Mouse (Mus musculus) ovary, postnatal 14 days (tissue): Measurements from ENCODE around the gene Mcrip2.

Experiments used
- DNase-seq: peaks from one replicate; pipeline ENCODE4 v3.0.0; 2022; ENCODE audit warnings: low spot score

The Mcrip2 gene

DNA sequence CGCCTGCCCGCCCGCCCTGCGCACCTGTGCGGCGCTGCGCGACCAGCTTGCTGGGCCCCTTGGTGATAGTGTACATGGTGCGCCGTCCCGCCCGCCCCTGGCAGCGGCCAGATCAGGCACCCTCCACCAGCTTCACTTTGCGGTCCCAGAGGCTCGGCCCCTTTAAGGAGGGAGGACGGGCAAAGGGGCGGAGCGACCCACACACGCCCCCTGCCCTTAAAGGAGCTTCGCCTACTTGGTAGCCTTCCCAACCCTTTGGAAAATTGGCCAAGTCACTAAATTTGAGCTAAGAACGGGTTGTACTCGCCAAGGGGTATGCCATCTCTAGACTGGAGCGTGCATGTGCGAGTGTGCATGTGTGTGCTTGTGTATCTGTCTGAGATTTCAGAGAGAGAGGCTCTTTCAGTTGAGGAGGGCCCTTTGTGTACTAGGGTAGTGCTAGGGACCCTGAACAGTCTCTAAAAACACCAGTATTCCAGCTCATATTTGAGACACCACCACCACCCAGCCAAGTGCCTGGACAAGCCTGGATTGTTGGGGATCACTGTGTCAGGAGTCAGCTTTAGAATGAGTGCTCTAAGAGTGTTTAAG lies at the start of gene Mcrip2:
Gene Mcrip2, minus strand, starts transcription at position 164 of the 591 bp plus-strand sequence.
- peak; percentile 70 for DNase-seq

DNA sequence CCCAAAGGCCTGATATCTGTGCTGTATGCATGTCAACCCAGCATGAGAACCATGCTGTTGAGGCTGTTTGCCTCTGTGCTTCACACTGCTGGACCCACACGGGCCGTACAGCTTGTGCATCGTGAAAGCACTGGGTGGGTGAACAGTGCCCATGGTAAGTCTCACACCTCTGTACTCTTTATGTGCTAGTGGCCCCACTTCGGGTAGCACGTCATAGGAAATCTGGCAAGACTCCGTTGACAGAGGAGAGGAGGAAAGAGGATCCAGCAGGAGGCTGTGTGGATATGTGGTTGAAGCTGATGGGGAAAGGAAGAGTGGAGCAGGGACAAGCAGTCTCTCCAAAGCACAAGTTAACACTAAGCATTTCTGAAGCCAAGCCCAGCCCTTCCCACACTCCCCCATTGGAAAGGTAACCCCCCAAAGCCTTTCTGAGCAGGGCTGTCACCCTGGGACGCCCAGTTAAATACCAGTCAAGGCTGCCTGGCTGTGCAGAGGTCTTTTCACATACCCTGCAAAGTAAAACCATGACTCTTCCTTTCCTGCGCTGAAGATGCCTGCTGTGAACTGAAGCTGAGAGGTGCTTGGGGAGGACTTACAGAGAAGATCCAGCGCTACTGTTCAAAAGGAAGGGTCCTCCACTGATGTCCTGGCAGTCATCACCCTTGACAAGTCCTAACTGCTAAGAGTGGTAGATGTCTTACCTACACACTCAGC lies 49.6 kb upstream of the Mcrip2 start:
- DNase-seq: no peak

DNA sequence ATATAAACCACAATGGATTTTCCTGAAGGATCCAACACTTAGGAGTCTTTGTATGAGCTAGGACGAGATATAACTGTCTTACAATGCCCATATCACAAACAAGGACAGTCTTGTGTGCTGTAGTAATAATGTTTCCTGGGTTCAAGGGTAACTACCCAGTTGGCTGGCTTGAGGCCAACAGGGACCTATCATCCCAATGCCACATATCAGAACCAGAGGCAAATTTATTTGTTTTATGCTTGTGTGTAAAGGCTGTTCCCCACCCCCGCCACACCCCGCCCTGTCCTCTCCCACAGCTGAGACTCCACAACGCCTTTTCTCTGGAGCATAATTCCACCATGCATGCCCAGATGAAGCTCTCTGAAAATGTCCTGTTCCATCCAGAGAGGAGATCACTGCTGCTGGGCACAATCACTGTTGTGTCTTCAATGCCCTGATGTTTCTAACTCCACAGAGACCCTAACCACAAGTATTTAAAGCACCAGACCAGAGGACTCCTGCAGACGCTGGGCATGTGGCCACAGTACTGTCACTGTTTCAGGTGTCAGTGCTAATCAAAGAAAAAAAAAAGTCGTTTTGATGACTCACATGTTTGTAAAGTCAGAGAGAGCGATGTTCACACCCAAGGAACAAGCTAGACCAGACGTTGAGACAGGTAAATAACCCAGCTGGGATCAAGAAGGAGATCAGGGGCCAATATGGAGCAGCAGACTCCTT lies 48.5 kb upstream of the Mcrip2 start:
- no peak for DNase-seq

DNA sequence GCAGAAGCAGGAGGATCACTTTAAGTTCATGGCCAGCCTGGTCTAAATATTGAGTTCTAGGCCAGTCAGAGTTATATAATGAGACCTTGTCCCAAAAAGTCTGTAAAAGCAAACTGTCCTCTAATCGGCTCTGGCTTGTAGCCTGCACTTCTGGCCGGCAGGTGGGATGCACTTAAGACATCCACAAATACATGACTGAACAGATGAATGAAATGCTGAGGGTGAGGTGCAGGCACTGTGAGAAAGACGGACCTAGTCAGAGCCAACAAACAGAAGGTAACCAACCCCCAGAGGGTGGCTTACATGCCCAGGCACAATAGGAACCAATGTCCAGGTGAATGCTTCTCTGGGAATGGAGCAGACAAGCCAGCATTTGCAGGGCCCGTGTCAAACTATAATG lies 45.7 kb upstream of the Mcrip2 start:
- no peak for DNase-seq

DNA sequence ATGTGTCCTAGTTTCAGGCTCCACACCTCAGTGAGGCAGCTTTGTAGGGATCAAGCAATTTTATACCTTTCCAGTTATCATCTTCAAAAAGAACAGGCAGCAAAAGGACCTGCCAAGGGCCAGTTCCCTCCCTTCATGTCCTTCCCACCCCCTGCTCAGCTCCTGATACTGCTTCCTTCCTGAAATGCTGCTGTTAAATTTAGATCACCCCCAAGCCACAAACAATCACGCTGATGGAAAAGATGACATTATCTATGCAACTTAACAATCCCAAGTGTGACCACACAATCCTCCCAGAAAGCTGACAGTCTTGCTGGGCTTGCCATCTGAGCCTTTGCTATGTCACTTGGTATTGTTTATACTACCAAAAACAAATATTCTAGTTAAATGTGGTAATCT lies 45.3 kb upstream of the Mcrip2 start:
- DNase-seq: no peak

DNA sequence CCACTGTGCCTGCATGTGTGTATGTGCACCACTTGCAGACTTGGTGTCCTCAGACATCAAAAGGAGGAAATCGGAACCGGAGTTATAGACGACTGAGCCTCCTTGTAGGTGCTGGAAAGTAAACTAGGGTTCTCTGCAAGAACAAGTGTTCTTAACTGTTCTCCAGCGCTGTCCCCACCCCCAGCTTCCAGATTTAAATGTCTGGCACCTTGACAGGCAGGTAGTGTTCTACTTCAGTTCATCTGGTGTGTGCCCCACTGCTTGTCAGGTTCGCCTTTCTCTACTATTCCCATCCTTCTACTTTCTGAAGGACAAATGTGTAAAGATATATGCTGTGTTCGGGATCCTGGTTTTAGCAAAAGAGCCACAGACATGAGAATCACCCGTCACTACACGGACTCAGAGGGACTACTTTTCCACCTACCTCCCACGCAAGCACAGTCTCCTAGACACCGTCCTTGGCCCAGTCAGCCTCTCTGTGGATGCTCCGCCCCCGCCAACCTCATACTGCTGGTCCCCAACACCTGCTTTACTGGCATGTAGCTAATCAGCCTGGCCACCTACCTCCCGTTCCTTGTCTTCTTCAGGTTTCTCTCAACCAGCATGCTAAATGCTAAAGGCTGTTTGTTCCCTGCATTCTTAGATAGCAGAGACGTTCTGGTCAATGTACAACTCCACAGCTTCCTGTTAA lies 44.8 kb upstream of the Mcrip2 start:
- DNase-seq: no peak

DNA sequence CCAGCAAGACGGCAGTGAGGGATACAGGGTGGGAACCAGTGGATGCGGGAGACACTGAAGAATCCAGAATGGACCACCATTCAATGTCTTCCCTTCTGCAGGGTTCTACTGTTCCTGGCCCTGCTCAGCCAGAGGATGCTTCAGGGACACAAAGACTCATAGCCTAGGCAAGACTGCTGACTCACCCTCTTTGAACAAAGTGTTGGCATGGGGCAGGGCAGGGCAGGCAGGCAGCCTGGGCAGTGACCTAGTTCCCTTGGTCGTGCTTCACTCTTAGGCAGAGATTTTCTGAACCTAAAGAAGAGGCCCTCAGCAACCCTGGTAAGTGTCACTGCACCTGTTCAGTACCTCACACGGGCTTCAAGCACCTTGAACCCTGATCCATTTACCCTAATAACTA lies 43.3 kb upstream of the Mcrip2 start:
- DNase-seq: no peak

DNA sequence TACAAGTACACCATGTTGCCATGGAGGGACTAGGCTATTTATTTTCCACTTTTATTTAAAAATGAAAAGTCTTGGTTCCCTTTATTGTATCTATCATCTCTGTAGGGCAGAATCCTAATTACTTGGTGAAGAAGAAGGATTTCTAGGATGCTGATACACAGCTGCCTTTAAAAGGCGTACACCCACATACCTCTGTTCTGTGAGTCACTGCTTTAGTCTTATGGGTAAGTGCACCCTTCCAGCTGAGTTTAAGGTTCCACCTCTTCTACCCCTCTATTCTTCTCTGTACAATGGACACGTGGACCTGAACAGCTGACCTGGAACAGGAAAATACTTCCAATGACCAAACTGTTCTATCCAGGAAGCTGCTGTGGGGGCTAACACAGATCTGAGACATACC lies 39.1 kb upstream of the Mcrip2 start:
- no peak for DNase-seq

DNA sequence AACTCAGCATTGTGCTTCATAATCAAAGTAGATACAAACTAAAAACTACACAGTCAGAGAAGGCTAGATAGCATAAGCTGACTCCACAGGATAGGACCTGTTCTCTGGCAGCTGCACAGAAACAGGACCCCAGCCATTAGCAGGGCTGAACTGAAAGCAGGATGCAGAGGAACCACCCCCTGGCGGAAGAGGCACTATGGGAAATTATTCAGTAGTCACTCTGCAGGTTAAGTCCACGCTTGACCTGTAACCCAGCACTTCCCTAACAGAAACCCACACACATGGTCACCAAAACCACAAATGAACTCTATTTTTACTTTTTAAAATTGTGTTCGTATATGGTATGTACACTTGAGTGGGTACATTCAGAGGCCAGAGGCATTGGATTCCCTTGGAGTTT lies 34.5 kb upstream of the Mcrip2 start:
- DNase-seq: no peak

DNA sequence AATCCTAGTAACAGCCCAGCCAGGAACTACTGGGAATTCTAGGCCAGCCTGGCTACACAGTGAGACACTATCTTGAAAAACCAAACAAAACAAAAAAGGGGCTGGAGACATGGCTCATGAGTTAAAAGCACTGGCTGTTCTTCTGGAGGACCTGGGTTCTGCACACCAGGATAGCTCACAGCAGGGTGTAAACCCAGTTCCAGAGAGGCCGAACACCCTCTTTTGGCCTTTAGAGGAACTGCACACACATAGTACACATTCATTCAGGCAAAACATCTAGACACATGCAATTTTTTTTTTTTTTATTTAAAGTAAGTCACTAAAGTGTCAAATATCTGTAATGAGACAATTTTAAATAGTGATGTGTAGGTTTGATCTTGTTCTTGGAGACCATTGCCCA lies 31.6 kb upstream of the Mcrip2 start:
- DNase-seq: no peak

DNA sequence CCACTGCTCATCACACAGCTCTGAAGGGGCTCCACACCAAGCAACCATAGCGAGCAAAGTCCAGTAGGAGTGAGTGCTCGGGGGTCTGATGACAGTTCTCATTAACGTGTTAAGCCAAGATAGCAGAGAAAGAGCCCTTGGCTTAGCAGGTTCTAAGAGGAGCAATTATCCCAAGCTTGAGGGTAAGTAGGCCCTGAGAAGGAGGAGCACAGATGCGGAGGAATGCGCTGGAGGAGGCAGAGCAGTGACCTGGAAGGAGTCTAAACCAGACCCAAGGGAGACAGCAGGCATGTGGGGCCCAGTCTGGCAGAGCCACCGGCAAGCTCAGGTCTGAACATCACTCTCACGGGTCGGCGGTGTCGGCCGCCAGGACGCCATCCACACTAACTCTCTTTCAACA lies 27.3 kb upstream of the Mcrip2 start:
- DNase-seq: no peak

DNA sequence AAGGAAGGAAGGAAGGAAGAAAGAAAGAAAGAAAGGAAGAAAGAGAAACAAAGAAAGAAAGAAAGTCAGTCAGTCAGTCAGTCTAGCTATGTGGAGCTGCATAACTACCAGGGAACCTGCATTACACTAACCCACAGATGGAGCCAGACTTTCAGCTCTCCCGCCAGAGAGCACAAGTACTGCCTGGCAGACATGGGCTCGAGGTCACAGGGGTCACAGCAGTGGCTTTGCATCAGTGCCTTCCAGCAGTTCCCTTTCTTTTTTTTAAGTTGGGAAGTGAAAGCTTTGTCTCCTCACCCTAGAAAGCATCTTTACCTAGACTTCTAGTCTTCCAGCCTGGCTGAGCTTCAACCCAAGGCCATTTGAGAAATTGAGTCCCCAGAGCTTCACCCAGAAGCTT lies 26.9 kb upstream of the Mcrip2 start:
- no peak for DNase-seq

DNA sequence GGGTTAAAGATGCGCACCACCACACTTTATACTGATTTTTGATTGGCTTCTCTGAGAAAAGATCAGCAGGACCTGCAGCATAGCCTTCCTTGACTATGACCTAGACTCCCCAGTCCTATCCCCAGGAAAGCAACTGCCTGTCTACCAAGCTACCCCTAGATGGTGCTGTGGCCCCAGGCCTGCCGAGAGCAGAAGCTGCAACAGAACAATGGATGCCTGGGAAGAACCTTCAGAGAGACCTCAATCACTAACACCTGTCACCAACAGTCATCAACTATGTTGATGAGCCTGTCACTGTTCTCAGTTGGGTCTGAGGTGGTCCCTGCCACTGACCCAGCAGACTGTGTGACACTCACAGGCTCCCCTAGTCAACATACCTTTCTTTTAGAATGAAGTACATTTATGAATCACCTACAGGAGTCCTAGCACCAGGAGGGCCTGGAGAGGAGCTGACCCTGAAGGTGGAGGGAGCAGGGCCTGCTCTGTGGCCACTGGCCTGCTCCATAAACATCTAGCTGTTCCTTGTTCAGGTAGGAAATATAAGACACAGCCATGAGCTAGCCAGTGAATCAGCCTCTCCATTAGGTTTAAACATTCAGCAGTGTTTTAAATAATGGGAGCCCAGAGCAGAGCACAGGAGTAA lies 25.5 kb upstream of the Mcrip2 start:
- no peak for DNase-seq

DNA sequence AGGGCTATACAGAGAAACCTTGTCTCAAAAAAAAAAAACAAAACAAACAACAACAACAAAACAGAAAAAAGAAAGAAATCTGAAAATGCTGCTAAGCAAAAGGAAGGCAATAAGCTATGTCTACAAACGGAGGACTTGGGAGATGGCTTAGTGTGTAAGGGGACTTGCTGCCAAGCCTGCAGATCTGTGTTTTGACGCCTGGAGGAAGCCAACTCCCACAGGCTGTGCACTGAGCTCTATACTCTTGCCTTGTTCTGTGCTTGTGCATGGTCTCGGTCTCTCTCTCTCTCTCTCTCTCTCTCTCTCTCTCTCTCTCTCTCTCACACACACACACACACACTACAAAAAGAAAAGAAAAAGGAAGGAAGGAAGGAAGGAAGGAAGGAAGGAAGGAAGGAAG lies 20.3 kb upstream of the Mcrip2 start:
- no peak for DNase-seq

DNA sequence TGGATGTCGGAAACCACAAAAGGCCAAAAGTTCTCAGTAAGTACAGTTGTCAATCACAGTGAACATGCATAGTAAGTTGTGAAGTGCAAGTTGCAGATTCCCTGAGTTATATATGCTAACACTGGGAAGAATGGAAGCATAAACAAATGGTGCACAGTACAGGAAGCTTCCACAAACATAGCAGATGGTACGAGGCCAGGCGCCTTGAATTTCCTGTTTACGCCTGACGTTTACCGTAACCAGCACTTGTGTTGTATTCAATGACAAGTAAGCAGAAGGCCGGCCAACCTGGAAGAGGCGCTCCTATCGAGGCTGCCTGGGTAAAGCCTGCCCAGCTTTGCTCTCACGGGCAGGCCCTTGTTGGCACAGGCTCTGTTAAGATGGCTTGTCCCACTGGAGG lies 18.9 kb upstream of the Mcrip2 start:
- DNase-seq: no peak

DNA sequence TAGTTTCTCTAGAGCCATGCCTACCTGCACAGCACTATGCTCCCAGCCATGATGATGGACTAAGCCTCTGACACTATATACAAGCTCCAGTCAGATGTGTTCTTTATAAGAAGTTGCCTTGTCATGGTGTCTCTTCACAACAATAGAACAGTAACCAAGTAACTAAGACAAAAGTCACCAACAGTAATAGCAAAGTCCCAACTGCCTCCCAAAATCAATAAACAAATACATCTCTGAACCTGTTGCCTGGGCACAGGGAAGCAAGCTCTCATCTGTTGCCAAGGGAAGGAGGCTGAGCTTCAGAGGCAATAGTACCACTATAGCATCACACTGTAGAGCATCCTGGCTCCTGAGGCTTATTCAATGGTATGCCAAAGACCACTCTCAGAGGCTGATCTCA lies 18.2 kb upstream of the Mcrip2 start:
- DNase-seq: no peak

DNA sequence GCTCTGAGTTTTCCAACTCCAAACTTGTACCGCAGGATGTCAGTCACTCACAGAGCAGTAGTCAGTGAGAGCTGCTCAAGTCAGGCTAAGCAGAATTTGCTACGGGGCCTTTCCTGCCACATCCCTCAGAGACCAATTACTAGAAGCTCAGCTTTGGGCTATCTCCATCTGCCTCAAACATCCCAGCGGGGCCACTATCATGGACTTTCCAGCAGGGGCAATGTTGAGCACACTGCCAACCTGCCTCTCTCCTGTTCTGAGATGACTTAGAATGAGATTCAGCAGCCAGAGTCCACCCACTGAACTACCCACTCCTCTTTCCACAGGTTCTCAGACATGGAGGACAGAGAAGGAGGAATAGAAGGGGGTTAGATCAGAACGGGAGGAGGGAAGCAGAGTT lies 17.1 kb upstream of the Mcrip2 start:
- no peak for DNase-seq

DNA sequence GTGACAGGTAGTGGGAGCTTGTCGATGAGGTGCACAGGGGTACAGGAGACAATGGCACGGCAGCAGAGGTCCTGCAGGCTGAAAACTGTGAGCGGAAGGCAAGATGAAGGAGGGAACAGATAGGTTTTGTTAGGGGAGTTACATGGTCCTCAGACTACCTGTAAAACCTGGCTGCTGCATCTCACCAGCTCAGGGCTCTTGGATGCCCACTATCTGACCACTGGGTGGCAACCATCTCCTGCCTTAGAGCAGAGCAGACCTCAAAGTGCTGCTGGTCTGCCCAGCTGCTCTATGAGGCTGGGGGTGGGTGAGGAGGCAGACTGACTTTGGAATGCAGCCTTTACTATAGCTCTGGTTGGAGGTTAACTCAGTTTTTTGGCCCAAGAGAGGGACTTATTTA lies 15.3 kb upstream of the Mcrip2 start:
- no peak for DNase-seq

DNA sequence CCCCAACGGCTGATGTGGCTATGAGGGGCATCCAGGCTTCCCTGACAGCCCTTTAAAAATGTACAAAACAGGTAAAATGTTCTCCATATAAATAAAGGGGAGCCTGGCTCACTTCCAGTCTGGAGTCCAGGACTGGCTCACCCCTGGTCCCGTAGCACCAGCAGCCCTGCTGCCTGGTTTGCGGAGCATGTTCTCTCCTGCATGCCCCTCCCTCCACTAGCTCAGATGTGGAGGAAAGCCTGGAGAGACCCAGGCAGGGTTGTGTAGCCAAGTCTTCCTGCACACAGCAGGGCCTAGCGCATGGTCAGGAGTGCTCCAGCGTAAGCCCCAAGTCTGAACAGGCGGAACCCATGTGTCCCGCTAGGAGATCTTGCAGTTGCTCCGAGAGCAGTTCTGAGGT lies 14.7 kb upstream of the Mcrip2 start:
- DNase-seq: no peak

DNA sequence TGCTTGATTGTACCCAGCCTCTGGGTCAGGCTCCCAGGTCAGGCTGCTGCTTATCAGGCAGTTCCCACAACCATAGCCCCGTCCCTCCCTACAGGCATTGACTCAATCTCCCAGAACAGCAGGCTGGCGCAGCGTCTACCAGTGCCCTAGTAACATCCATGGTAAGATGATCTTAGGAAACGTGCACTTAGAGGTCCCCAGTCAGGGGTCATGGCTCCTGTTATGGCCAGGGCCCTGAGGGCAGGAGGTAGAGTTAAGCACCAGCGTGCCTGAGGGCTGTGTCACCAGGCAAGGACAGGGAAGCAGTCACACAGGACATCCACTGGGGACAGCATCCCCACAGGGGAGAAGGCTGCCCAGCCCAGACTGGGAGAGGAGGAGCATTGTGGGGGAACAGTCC lies 13.7 kb upstream of the Mcrip2 start:
- no peak for DNase-seq

DNA sequence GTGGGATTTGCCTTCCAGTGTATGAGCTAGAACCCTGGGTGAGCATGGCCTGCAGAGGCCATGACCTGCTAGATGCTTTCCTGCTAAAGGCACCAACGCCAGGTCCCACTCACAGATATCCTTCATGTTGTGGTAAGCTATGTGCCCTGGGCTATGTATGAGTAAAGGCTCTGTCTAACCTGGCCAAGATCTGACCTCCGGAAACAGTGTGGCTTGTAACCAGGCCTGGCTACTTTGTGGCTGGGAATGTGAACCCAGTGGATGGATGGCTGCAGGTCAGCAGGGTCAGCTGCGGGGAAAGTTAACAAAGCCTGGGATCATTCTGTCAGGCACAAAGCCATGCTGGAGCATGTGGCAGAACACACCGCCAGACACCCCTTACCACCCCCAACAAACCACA lies 13.1 kb upstream of the Mcrip2 start:
- DNase-seq: no peak

DNA sequence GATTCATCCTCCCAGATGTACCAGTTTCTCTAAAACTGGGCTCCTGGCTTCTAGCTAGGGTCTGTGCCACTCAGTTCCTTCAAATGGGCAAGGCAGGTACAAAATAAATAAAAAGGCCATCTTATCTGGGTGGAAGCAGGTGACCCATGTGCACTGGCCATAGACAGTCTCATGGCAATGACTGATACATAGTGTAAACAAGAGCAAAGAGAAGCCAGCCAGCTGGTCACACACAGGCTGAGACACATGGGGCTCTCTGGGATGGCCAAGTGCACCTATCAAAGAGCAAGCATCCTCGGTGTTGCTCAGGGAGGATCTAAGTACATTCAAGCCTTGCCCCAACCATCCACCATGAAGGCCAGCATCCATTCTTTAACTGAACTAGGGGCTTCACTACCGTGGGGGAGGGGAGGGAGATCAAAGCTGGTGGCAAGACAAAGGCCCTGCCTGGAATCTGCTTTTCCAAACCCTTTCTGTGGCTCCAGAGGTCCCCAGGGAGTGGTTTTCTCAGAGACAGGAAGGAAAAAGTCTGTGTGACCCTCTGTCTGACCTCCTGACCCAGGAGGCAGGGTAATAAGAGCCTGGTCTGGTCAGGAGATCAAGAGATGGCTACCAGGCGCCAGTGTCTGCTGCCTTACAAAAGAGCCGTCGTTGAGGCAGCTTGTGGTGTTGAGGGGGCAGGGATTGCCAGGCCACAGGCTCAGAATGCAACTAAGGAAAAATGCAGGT lies 12.5 kb upstream of the Mcrip2 start:
- DNase-seq: no peak
